Mouse (Mus musculus) liver, adult 2 months (tissue): ENCODE data around the gene Gm11172. TPM values are rescaled to one million over a fixed set of nuclear protein-coding genes. Genes with fewer than 3 reads are reported as not detected.

ENCODE experiments used
- DNase-seq: peaks from one replicate; pipeline ENCODE4 v3.0.0-alpha.2; 2011; ENCODE audit warnings: low read depth, low spot score; ENCODE audit errors: extremely low read depth
- H3K27ac ChIP-seq: fragments of 200-500 bp; replicated peaks from 2 replicates; pipeline ENCODE4 v1.5.1; 2012; ENCODE audit warnings: low read depth, mild to moderate bottlenecking, control low read depth, inconsistent platforms, low read length; ENCODE audit not compliant: insufficient read depth
- H3K27me3 ChIP-seq: fragments of 200-500 bp; 2 replicates; pipeline ENCODE4 v1.6.1; 2012; ENCODE audit warnings: mild to moderate bottlenecking, moderate library complexity, low read length, inconsistent platforms; ENCODE audit not compliant: control insufficient read depth, insufficient read depth
- H3K36me3 ChIP-seq: fragments of 200-500 bp; 2 replicates; pipeline ENCODE4 v1.6.1; 2012; ENCODE audit warnings: low read length, inconsistent platforms; ENCODE audit not compliant: control insufficient read depth, insufficient read depth
- H3K4me1 ChIP-seq: fragments of 200-500 bp; 2 replicates; pipeline ENCODE4 v1.6.1; 2011; ENCODE audit warnings: low read length; ENCODE audit not compliant: control insufficient read depth, insufficient read depth
- H3K4me3 ChIP-seq: fragments of 200-500 bp; 2 replicates; pipeline ENCODE4 v1.5.1; 2011; ENCODE audit warnings: low read depth, mild to moderate bottlenecking, control low read depth, low read length, moderate library complexity; ENCODE audit not compliant: insufficient read depth
- H3K79me2 ChIP-seq: fragments of 200-500 bp; 2 replicates; pipeline ENCODE4 v1.6.1; 2012; ENCODE audit warnings: inconsistent platforms, mild to moderate bottlenecking, low read length, moderate library complexity; ENCODE audit not compliant: control insufficient read depth, insufficient read depth
- H3K9ac ChIP-seq: fragments of 200-500 bp; 2 replicates; pipeline ENCODE4 v1.6.1; 2012; ENCODE audit warnings: low read depth, mild to moderate bottlenecking, control low read depth, inconsistent platforms, low read length
- CTCF ChIP-seq: fragments of 200-500 bp; IDR thresholded peaks from 2 replicates; pipeline ENCODE4 v1.5.1; 2011; ENCODE audit warnings: low read depth, low read length, control low read depth
- POLR2A ChIP-seq: fragments of 200-500 bp; IDR thresholded peaks from 2 replicates; pipeline ENCODE4 v1.6.1; 2011; ENCODE audit warnings: low read length, control low read depth; ENCODE audit not compliant: insufficient read depth; ENCODE audit errors: extremely low read depth
- WGBS: fragments of 180-500 bp; shearing (Covaris S2); methylation state at CpG from one replicate; pipeline ENCODE4 v1.1.7; 2018; 5-methylcytosine and 5-hydroxymethylcytosine counted together
- polyA plus RNA-seq: library from polyadenylated mRNA; depleted of rRNA; stranded (reverse); fragments of >200 nt; gene quantifications from 2 replicates; pipeline ENCODE4 v1.2.3, GENCODE M21; 2012
- total RNA-seq: library from RNA; depleted of rRNA; stranded (reverse); fragments of >200 nt; gene quantifications from 2 replicates; pipeline ENCODE4 v1.2.3, GENCODE M21; 2014

Gm11172 gene
- total and polyA plus RNA-seq, 2 experiments: not detected

- H3K9ac ChIP-seq: no peak overlapping the region
- H3K4me1 ChIP-seq: peaks cover 5% of the 10 kb centered on the region
- DNase-seq: peak; percentile 33
- H3K79me2 ChIP-seq: no peaks in the 10 kb centered on the region
- TF ChIP-seq CTCF (no peak), POLR2A (no peak)
- H3K4me3 ChIP-seq: no peak overlapping the region
- no peak overlapping the region for H3K27ac ChIP-seq
- no peaks in the 10 kb centered on the region for H3K27me3 ChIP-seq
- H3K36me3 ChIP-seq: no peaks in the 10 kb centered on the region
- 35% methylated on average over 10 of the region's 10 CpGs for WGBS
Measured at GRCm38 (mm10) chr16:10838487-10839245, 26.0 kb downstream of the Gm11172 start.

GRCm38 (mm10) chr16:10840018-10840417 is 27.3 kb downstream of the Gm11172 start:
- no peak overlapping the region for H3K9ac ChIP-seq
- 90% methylated on average over 14 of the region's 14 CpGs for WGBS
- no peaks in the 10 kb centered on the region for H3K27me3 ChIP-seq
- H3K27ac ChIP-seq: no peak overlapping the region
- no peaks in the 10 kb centered on the region for H3K36me3 ChIP-seq
- TF ChIP-seq POLR2A (no peak), CTCF (no peak)
- H3K4me1 ChIP-seq: peaks cover 12% of the 10 kb centered on the region
- no peak for DNase-seq
- H3K79me2 ChIP-seq: no peaks in the 10 kb centered on the region
- no peak overlapping the region for H3K4me3 ChIP-seq

- DNase-seq: no peak
Measured at GRCm38 (mm10) chr16:10842282-10842855, 29.7 kb downstream of the Gm11172 start.

GRCm38 (mm10) chr16:10843486-10844318 is 31.0 kb downstream of the Gm11172 start:
- Histone ChIP-seq H3K36me3 (no peaks in the 10 kb centered on the region), H3K4me3 (peak overlapping the region; percentile 51), H3K27ac (no peak overlapping the region), H3K27me3 (no peaks in the 10 kb centered on the region), H3K9ac (peak overlapping the region; percentile 14), H3K79me2 (no peaks in the 10 kb centered on the region), H3K4me1 (peaks cover 7% of the 10 kb centered on the region)
- peak; percentile 19 for DNase-seq
- 9% methylated on average over 18 of the region's 18 CpGs for WGBS
- TF ChIP-seq CTCF (no peak), POLR2A (no peak)

More at GRCm38 (mm10) chr16:10842282-10842855, 29.7 kb downstream of the Gm11172 start:
- no peak overlapping the region for H3K9ac ChIP-seq
- H3K27ac ChIP-seq: no peak overlapping the region
- WGBS: 94% methylated on average over 4 of the region's 4 CpGs
- no peaks in the 10 kb centered on the region for H3K79me2 ChIP-seq
- H3K27me3 ChIP-seq: no peaks in the 10 kb centered on the region
- no peak overlapping the region for H3K4me3 ChIP-seq
- H3K4me1 ChIP-seq: peaks cover 10% of the 10 kb centered on the region
- no peaks in the 10 kb centered on the region for H3K36me3 ChIP-seq
- no peak for TF ChIP-seq CTCF

GRCm38 (mm10) chr16:10844319-10844670 is 31.6 kb downstream of the Gm11172 start:
- H3K9ac ChIP-seq: no peak overlapping the region
- no peaks in the 10 kb centered on the region for H3K36me3 ChIP-seq
- no peak overlapping the region for H3K4me3 ChIP-seq
- TF ChIP-seq CTCF (no peak), POLR2A (no peak)
- H3K4me1 ChIP-seq: peaks cover 7% of the 10 kb centered on the region
- WGBS: 21% methylated on average over 6 of the region's 6 CpGs
- H3K27ac ChIP-seq: no peak overlapping the region
- no peaks in the 10 kb centered on the region for H3K27me3 ChIP-seq
- H3K79me2 ChIP-seq: no peaks in the 10 kb centered on the region
- no peak for DNase-seq

- no peak overlapping the region for H3K27ac ChIP-seq
- H3K27me3 ChIP-seq: no peaks in the 10 kb centered on the region
- no peaks in the 10 kb centered on the region for H3K36me3 ChIP-seq
- WGBS: 89% methylated on average over 6 of the region's 6 CpGs
- peaks cover 9% of the 10 kb centered on the region for H3K4me1 ChIP-seq
- no peak for DNase-seq
- H3K4me3 ChIP-seq: no peak overlapping the region
- no peaks in the 10 kb centered on the region for H3K79me2 ChIP-seq
- no peak for TF ChIP-seq CTCF
- TF ChIP-seq POLR2A: no peak
- H3K9ac ChIP-seq: no peak overlapping the region
Measured at GRCm38 (mm10) chr16:10845952-10846351, 33.2 kb downstream of the Gm11172 start.
